Mouse (Mus musculus) intestine, postnatal 0 days (tissue): Measurements from ENCODE around the gene Syt13. TPM values are rescaled to one million over a fixed set of nuclear protein-coding genes. Genes with fewer than 3 reads are reported as not detected.
A peak's percentile ranks its signal among the peaks of the same experiment; 100 is the strongest.

Source experiments
- ATAC-seq: fragments of 200-750 bp; cut with Nextera tagmentation; 2 replicates; pipeline ENCODE4 v1.8.0; 2017; ENCODE audit warnings: mild to moderate bottlenecking, moderate TSS enrichment, moderate library complexity
- H3K27ac ChIP-seq: fragments of 300-500 bp; sonication (generic); 2 replicates; pipeline ENCODE4 v1.5.1; 2014; ENCODE audit warnings: mild to moderate bottlenecking, low read depth, low read length, moderate library complexity
- H3K27me3 ChIP-seq: fragments of 300-500 bp; sonication (generic); replicated peaks from 2 replicates; pipeline ENCODE4 v1.6.1; 2014; ENCODE audit warnings: low read length, mixed read lengths; ENCODE audit not compliant: control insufficient read depth, insufficient read depth
- H3K36me3 ChIP-seq: fragments of 300-500 bp; sonication (generic); 2 replicates; pipeline ENCODE4 v1.6.1; 2014; ENCODE audit warnings: mild to moderate bottlenecking, moderate library complexity; ENCODE audit not compliant: control insufficient read depth, insufficient read depth
- H3K4me1 ChIP-seq: fragments of 300-500 bp; sonication (generic); replicated peaks from 2 replicates; pipeline ENCODE4 v1.6.1; 2014; ENCODE audit warnings: antibody characterized with exemption, low read length, mixed read lengths; ENCODE audit not compliant: control insufficient read depth, insufficient read depth
- H3K4me2 ChIP-seq: fragments of 300-500 bp; sonication (generic); replicated peaks from 2 replicates; pipeline ENCODE4 v1.6.1; 2014; ENCODE audit warnings: low read depth, mild to moderate bottlenecking, moderate library complexity
- H3K4me3 ChIP-seq: fragments of 300-500 bp; sonication (generic); 2 replicates; pipeline ENCODE4 v1.5.1; 2014; ENCODE audit warnings: low read depth, low read length
- H3K9ac ChIP-seq: fragments of 300-500 bp; sonication (generic); 2 replicates; pipeline ENCODE4 v1.6.1; 2014; ENCODE audit warnings: mild to moderate bottlenecking, low read depth, low read length
- H3K9me3 ChIP-seq: fragments of 300-500 bp; sonication (generic); 2 replicates; pipeline ENCODE4 v1.6.1; 2016; ENCODE audit warnings: mixed run types; ENCODE audit not compliant: control insufficient read depth
- CTCF ChIP-seq: sonication (generic); IDR thresholded peaks from 2 replicates; pipeline ENCODE4 v1.5.1; 2016; ENCODE audit warnings: low read depth, mild to moderate bottlenecking, control low read depth, antibody characterized with exemption, moderate library complexity
- WGBS: fragments of 180-500 bp; shearing (Covaris S2); extraction: QIAGEN DNeasy Blood & Tissue Kit; methylation state at CpG from one replicate; pipeline ENCODE4 v1.1.7; 2014; 5-methylcytosine and 5-hydroxymethylcytosine counted together
- polyA plus RNA-seq: library from polyadenylated mRNA; unstranded; fragments of >200 nt; fragmentation: Nextera tagmentation; extraction: Ambion mirVana; gene quantifications from 2 replicates; pipeline ENCODE4 v1.2.1, GENCODE M21; 2015

Syt13 gene
- polyA plus RNA-seq, 1 experiment from 2014 or later: 2.5 TPM

- Histone ChIP-seq H3K4me1 (no peaks in the 10 kb centered on the region), H3K4me3 (no peak overlapping the region), H3K4me2 (no peak overlapping the region), H3K27me3 (no peaks in the 10 kb centered on the region), H3K9ac (no peak overlapping the region), H3K36me3 (no peaks in the 10 kb centered on the region), H3K9me3 (no peaks in the 10 kb centered on the region), H3K27ac (no peak overlapping the region)
- ATAC-seq: no peak
- no peak for TF ChIP-seq CTCF
- WGBS: 93% methylated on average over 17 of the region's 17 CpGs
Observed at GRCm38 (mm10) chr2:92953450-92953849, 38.6 kb downstream of the Syt13 start.

GRCm38 (mm10) chr2:92954404-92955114, 39.7 kb downstream of the Syt13 start:
- Histone ChIP-seq H3K36me3 (no peaks in the 10 kb centered on the region), H3K27ac (no peak overlapping the region), H3K9ac (no peak overlapping the region), H3K9me3 (no peaks in the 10 kb centered on the region), H3K4me3 (no peak overlapping the region), H3K4me1 (no peaks in the 10 kb centered on the region), H3K4me2 (no peak overlapping the region), H3K27me3 (no peaks in the 10 kb centered on the region)
- 45% methylated on average over 11 of the region's 11 CpGs for WGBS
- TF ChIP-seq CTCF: peak; percentile 88
- ATAC-seq: no peak

GRCm38 (mm10) chr2:92956943-92957342, 42.0 kb downstream of the Syt13 start:
- no peaks in the 10 kb centered on the region for H3K4me1 ChIP-seq
- 70% methylated on average over 2 of the region's 2 CpGs for WGBS
- ATAC-seq: no peak

GRCm38 (mm10) chr2:92958640-92959039, 43.7 kb downstream of the Syt13 start:
- Histone ChIP-seq H3K4me1 (no peaks in the 10 kb centered on the region), H3K36me3 (no peaks in the 10 kb centered on the region), H3K27me3 (no peaks in the 10 kb centered on the region), H3K4me3 (no peak overlapping the region), H3K9me3 (no peaks in the 10 kb centered on the region), H3K27ac (no peak overlapping the region), H3K9ac (no peak overlapping the region), H3K4me2 (no peak overlapping the region)
- TF ChIP-seq CTCF: no peak
- no peak for ATAC-seq
- 66% methylated on average over 4 of the region's 4 CpGs for WGBS

More at GRCm38 (mm10) chr2:92956943-92957342, 42.0 kb downstream of the Syt13 start:
- Histone ChIP-seq H3K9me3 (no peaks in the 10 kb centered on the region), H3K27ac (no peak overlapping the region), H3K9ac (no peak overlapping the region), H3K4me2 (no peak overlapping the region), H3K27me3 (no peaks in the 10 kb centered on the region), H3K4me3 (no peak overlapping the region), H3K36me3 (no peaks in the 10 kb centered on the region)
- no peak for TF ChIP-seq CTCF

- H3K4me1 ChIP-seq: no peaks in the 10 kb centered on the region
- TF ChIP-seq CTCF: no peak
- H3K9ac ChIP-seq: no peak overlapping the region
- H3K9me3 ChIP-seq: no peaks in the 10 kb centered on the region
- H3K27me3 ChIP-seq: no peaks in the 10 kb centered on the region
- ATAC-seq: no peak
- 86% methylated on average over 1 of the region's 1 CpGs for WGBS
- H3K36me3 ChIP-seq: no peaks in the 10 kb centered on the region
- H3K27ac ChIP-seq: no peak overlapping the region
- H3K4me2 ChIP-seq: no peak overlapping the region
- H3K4me3 ChIP-seq: no peak overlapping the region
Observed at GRCm38 (mm10) chr2:92964345-92964744, 49.4 kb downstream of the Syt13 start.

- no peaks in the 10 kb centered on the region for H3K4me1 ChIP-seq
- no peak overlapping the region for H3K4me2 ChIP-seq
- TF ChIP-seq CTCF: peak; percentile 49
- no peaks in the 10 kb centered on the region for H3K9me3 ChIP-seq
- 64% methylated on average over 8 of the region's 8 CpGs for WGBS
- peak; percentile 36; the same call in 1 of the 2 replicates for ATAC-seq
- H3K27ac ChIP-seq: no peak overlapping the region
- H3K4me3 ChIP-seq: no peak overlapping the region
- no peak overlapping the region for H3K9ac ChIP-seq
- H3K27me3 ChIP-seq: no peaks in the 10 kb centered on the region
- peaks cover 5% of the 10 kb centered on the region; the same call in 1 of the 2 replicates for H3K36me3 ChIP-seq
Observed at GRCm38 (mm10) chr2:92966257-92966656, 51.4 kb downstream of the Syt13 start.
